Mouse (Mus musculus): ENCODE results near the gene Clstn2. TPM values are rescaled to one million over a fixed set of nuclear protein-coding genes. Genes with fewer than 3 reads are reported as not detected.

Gene Clstn2
- polyA plus RNA-seq, 1 experiment from 2014 or later: 1.3 TPM

DNA sequence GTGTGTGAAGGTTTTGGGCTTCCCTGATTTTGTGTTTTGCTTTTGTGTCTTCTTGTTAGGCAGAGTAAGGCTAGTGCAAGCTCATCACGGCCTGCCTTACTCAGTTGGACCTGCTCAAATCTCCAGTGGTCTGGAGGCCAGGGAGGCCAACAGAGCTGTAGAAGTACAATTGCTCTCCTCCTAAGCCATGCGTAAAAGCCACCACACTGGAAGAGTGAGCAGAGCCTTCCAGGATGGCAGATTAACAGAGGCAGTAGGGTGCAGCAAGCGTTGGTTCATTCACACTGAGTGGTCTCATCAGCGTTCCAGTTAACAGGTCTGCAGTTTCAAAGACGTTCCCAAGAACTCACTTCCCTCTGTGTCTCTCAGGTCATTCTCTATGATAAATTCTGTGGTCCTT, 612.1 kb downstream of the Clstn2 start:
- no peak for ATAC-seq (ENCODE audit: insufficient number of reproducible peaks, low FRiP score, low TSS enrichment, low read depth)
- H3K36me3 ChIP-seq (ENCODE audit: control insufficient read depth, insufficient read depth, low read length): no peaks in the 10 kb centered on the region
- no peak overlapping the region for H3K9ac ChIP-seq (ENCODE audit: low read length)
- no peak overlapping the region for H3K4me3 ChIP-seq (ENCODE audit: low read depth, low read length)
- H3K9me3 ChIP-seq (ENCODE audit: control insufficient read depth, low read length): no peaks in the 10 kb centered on the region
- H3K27ac ChIP-seq (replicated peaks; ENCODE audit: low read depth, low read length): no peak overlapping the region
- H3K4me2 ChIP-seq (ENCODE audit: low read depth, severe bottlenecking): no peak overlapping the region
- WGBS: 66% methylated on average over 5 of the region's 5 CpGs
- no peaks in the 10 kb centered on the region for H3K4me1 ChIP-seq (ENCODE audit: control insufficient read depth, insufficient read depth, low read length)
- no peaks in the 10 kb centered on the region for H3K27me3 ChIP-seq (ENCODE audit: control insufficient read depth, insufficient read depth, low read length)
- no peak for DNase-seq (ENCODE audit: low spot score)

GRCm38 (mm10) chr9:97414876-97415668, 617.9 kb downstream of the Clstn2 start:
- 80% methylated on average over 6 of the region's 6 CpGs for WGBS
- no peak overlapping the region for H3K27ac ChIP-seq (replicated peaks; ENCODE audit: low read depth, low read length)

DNA sequence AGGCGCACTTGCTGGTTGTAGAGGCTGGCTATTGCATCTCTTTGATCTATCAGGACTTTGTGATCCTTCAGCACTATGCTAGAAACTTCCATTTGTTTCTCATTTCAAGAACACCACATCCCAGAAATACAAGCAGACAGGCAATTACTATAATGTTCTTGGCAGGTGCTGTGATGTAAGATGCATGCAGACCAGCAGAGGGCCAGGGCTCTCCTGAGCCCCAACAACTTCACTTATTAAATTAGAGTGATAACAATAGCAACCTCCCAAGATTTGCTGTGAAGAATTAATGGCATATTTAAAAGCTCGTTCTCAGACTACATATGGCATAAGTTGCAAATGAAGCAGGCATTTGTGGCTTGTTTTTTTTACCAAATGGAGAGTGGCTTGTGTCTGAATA, 624.8 kb downstream of the Clstn2 start:
- DNase-seq (ENCODE audit: low spot score): no peak
- no peak overlapping the region for H3K4me2 ChIP-seq (ENCODE audit: low read depth, severe bottlenecking)
- no peak overlapping the region for H3K27ac ChIP-seq (replicated peaks; ENCODE audit: low read depth, low read length)
- H3K9me3 ChIP-seq (ENCODE audit: control insufficient read depth, low read length): no peaks in the 10 kb centered on the region
- no peaks in the 10 kb centered on the region for H3K4me1 ChIP-seq (ENCODE audit: control insufficient read depth, insufficient read depth, low read length)
- H3K27me3 ChIP-seq (ENCODE audit: control insufficient read depth, insufficient read depth, low read length): no peaks in the 10 kb centered on the region
- H3K4me3 ChIP-seq (ENCODE audit: low read depth, low read length): no peak overlapping the region
- 77% methylated on average over 2 of the region's 2 CpGs for WGBS
- H3K36me3 ChIP-seq (ENCODE audit: control insufficient read depth, insufficient read depth, low read length): no peaks in the 10 kb centered on the region
- H3K9ac ChIP-seq (ENCODE audit: low read length): no peak overlapping the region
- no peak for ATAC-seq (ENCODE audit: insufficient number of reproducible peaks, low FRiP score, low TSS enrichment, low read depth)

More at GRCm38 (mm10) chr9:97414876-97415668, 617.9 kb downstream of the Clstn2 start:
- Histone ChIP-seq H3K36me3 (ENCODE audit: control insufficient read depth, insufficient read depth, low read length) (no peaks in the 10 kb centered on the region), H3K27me3 (ENCODE audit: control insufficient read depth, insufficient read depth, low read length) (no peaks in the 10 kb centered on the region), H3K4me3 (ENCODE audit: low read depth, low read length) (no peak overlapping the region), H3K9ac (ENCODE audit: low read length) (no peak overlapping the region), H3K9me3 (ENCODE audit: control insufficient read depth, low read length) (no peaks in the 10 kb centered on the region), H3K4me1 (ENCODE audit: control insufficient read depth, insufficient read depth, low read length) (no peaks in the 10 kb centered on the region), H3K4me2 (ENCODE audit: low read depth, severe bottlenecking) (no peak overlapping the region)
- ATAC-seq (ENCODE audit: insufficient number of reproducible peaks, low FRiP score, low TSS enrichment, low read depth) (no peak), DNase-seq (ENCODE audit: low spot score) (no peak)

Measured in limb, embryonic 11.5 days (tissue).